Mouse (Mus musculus) ovary, postnatal 14 days (tissue): ENCODE data around the gene A530016L24Rik.

Source experiments
- DNase-seq: peaks from one replicate; pipeline ENCODE4 v3.0.0; 2022; ENCODE audit warnings: low spot score

A530016L24Rik gene

DNA sequence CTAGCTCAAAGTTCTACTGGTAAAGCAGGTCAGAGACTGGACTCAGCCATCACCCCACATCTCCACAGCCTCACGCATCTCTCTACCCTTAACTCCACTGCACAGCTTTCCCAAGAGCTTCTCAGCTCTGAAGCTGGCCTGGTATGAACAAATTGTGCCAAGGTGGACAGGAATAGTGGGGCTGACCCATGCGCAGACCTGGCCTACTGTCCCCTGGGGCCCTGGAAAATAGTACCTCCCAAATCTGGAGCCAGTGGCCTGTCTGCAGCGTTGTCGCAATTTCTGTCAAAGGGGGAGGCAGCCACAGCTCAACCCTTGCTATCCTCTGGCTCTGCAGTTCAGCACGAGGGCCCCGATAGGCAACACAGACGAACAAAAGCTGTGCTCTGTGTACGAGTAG is at the start of gene A530016L24Rik:
Gene A530016L24Rik, plus strand, starts transcription at position 315 of the 400 bp plus-strand sequence.
- DNase-seq = no peak

DNA sequence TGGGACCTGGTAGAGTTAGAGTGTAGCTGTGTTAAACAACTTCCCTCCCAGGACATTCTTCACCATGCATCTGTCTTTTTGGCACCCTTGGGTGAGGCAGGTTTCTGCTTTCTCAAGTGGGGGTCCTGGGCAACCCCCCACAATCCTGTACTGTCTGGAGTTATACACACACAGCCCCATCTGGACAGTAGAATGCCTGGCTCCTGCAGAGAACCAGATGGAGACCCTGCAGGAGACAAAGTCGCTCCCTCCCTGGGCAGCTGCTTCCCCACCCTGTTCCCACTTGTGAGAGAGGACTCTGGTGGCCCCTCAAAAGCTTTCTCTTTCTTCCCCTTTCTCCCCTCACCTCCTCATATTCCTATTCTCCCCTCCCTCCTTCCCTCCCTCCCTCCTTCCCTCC is 49.3 kb upstream of the A530016L24Rik start:
- no peak for DNase-seq

DNA sequence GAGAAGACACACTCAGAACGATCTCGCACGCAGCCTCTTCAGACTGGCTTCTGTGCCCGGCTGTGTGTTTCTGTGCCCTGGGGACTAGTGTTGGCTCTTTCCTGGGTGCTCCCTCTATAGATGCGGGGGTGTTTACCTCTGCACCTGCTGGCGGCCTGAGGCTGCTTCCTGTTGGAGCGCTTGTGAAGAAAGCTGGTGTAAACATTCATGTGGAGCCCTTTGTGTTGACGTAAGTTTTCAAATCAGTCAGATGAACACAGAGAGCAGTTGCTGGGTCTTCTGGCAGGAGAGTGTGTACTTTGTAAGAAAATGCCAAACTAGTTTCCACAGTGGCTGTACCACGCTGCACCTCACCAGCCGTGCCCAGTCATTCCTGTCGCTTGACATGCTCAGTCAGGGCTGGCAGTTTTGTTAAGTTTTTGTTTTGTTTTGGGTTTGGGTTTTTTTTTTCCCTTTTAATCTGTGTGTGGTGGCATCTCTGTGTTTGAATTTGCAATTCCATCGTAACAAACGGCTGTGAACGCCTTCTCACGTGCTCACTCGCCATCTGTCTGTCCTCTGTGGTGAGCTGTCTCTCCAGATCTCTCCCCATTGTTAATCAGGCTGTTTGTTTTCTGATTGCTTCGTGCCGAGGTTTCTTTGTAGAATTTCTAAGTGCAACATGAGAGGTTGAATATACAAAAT is 40.0 kb upstream of the A530016L24Rik start:
- no peak for DNase-seq

DNA sequence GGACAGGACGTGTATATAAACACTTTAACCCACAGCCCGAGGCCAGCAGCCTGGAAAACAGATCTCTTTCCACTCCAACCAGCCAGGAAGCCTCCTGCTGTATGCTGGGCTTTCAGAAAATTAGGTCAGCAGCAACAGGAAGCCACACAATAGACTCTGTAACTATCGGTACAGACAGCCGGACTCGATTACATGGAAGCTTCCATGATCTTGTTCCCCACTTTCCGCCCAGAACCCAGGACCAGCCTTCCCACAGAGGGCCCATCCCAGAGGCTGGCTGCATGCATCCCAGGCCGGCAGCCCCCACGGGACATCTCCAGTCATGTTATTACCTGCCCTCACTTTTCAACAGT is 39.4 kb upstream of the A530016L24Rik start:
- no peak for DNase-seq

DNA sequence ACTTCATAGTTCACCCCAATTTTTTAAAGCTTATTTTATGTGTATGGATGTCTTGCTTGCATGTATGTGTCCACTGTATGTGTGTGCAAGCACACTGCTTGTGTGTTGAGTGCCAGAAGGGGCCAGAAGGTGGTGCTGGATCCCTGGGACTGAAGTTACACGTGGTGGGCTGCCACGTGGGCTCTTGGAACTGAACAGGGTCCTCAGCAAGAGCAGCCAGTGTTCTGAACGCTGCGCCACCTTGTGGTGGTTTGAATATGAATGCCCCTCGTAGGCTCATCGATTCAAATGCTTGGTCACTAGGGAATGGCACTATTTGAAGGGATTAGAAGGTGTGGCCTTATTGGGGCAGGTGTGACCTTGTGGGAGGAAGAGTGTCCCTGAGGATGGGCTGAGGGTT is 38.4 kb upstream of the A530016L24Rik start:
- DNase-seq = no peak

DNA sequence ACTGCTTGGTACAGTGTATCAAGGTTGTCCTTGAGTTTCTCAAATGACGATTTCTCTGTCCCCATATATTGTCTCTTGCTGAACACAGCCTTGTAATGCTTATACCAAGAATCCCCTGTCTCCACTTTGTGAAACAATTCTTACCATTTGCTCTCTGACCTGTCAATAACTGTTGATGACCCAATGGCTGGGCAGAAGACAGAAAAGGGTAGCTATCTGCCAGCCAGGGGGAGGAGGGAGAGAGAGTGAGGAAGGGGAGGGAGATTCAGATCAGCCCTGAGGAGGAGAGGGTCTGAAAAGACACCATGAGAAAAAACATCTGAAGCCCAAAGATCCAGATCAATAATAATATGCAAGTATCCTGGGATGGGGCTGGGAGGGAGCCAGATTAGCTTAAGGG is 37.9 kb upstream of the A530016L24Rik start:
- DNase-seq = no peak

DNA sequence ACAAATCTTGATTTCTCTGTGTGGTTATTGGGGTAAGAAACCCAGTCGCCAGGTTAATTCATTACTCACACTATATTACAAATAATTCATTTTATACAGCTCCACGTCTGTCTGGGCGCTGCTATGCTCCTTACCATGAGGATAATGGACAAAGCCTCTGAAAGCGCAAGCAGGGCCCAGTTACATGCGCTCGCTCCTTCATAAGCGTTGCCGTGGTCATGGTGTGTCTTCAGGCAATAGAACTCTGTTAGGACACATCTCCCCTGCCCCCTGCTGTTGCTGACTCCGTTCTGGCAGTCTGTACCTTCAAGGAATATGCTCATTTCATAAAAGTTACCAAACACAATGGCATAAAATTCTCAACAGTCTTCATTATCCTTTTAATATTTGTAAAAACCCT is 37.4 kb upstream of the A530016L24Rik start:
- DNase-seq = no peak

DNA sequence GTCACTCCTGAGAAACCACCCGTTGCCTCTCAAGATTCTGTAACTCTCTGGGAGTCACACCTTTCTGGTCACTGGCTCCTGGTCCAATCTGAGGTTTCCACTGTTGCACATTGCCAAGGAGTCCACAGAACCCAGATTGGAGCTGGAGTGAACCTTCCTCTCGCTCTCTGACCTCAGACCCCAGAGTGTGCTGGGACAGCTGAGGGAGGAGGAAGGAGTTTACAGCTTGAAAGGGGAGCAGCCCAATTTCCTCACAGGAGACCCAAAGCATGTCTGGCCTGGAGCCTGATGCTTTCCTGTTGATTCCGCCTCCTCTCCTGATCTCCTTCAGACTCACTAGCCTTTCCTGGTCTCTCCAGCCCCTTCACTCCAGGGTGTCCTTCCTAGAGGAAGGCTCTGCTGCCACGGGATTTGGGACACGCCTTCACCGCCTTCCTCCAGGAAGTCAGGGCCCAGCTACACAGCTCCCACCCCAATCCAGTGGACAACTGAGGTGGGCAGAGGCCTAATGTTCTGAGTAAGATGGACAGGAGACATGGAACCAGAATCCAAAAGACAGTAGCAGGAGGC is 33.0 kb upstream of the A530016L24Rik start:
- DNase-seq = no peak

DNA sequence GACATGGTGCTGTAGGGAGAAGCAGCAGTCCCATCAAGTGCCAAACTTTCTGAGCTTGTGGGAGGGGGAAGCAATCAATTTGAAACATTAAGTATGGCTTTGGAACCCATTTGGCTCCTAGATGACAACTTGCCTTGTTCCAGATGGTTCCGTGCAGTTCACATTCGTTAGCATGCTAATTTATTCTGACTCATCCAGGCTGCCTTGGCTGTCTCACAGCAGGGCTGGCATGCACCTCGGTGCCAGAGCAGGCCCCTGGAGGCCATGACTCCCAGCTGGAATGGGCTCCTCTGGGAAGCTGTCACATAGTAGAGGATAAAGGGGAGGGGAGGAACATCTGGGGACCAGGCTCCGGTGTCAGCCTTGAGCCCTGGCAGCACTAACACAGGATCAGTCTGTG is 31.4 kb upstream of the A530016L24Rik start:
- DNase-seq = no peak

DNA sequence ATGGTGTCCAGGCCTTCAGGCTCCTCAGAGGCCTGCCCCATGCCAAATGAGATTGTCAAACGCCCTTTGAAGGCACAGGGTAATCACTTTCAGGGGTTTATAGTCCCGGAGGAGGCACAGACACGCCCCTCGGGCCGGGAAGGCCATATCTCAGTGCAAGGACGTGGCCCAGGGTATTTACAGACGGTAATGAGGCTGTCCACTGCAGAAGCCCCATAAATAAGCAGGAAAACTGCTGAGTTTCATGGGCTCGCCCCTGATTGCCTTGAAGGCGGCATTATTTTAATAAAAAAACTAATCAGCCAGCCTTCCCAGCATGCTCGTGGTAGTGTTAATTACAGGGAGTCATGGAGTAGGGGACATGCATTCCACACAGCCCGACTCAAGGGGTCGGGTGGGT is 26.8 kb upstream of the A530016L24Rik start:
- no peak for DNase-seq

DNA sequence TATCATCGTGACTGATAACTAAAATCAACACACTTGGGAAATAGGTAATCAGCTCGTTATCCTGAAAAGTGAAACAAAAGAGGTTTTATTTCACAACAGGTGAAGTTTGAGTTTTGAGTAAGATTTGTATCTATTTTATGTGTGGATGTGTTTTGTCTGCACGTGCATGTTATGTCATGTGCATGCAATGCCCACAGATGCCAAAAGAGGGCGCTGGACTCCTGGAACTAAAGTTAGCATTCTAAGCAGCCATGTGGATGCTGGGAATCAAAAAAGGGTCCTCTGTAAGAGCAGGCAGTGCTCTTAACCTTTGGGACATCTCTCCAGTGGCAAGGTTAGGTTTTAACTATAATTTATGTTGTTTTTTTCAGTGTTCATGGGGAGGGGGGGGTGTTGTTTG is 26.0 kb upstream of the A530016L24Rik start:
- no peak for DNase-seq

DNA sequence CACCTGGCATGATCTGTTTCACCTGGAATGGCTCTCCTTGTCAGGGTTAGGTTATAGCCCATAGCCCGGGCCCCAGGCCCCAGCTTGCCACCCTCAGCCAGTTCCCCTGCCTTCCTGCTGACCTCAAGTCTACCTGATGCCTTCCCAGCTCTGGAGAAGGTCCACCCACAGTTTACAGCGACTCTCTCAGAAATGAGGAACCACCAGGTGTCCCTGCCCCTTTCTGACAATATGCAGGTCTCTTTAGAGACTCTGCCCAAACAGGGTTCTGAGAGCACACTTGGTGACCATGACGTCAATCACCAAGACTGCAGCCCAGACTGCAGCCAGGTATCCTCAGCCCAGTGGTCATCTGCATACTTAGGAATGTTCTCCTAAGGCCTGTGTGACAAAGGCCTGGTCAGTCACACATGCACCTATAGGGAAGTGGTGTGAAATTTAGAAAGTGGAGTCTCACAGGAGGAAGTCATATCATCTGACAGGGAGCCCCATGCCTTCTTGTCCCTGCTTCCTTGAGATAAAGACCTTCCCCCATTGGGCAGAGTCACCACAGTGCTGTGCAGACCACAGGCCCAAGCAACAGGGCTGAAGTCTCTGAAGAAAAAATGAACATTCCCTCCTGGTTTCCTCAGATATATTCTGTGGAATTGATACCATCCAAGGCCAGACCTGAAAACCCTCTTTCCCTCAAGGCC is 25.4 kb upstream of the A530016L24Rik start:
- no peak for DNase-seq

DNA sequence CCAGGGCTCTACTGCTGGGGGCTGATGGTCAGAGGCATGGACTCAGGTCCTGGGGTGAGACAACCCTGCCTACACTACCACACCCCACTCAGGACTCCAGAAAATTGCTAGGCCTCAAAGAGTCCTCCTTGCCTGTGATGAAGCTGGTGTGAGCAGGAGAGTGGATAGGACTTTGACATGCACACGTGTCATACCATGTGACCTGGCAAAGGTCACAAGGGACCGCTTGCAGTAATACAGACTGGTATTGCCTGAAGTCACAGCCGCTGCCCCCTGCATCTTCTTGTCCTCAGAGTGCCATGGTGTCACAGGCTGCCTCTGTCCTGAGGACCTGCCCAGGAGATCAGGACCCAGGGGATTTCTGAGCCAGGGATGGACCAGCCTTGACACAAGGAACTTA is 24.7 kb upstream of the A530016L24Rik start:
- DNase-seq = no peak

DNA sequence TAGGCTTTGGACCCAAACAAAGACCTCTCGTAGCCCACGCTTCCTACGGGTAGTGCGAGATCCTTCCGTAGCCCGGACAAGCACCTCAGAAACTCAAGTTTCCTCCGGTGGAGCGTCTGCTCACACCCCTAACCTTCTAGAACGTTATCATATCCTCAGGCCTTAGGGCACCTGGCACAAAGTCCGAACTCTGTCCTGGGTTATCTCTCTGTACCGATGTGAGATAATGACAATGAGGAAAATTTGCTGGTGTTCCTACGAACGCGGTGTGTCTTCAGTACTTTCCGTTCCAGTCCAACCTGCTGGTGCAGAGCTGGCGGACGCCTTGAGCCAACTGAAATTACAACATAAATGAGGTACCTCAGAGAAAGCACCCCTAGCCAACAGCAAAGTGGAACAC is 23.3 kb upstream of the A530016L24Rik start:
- DNase-seq = no peak

DNA sequence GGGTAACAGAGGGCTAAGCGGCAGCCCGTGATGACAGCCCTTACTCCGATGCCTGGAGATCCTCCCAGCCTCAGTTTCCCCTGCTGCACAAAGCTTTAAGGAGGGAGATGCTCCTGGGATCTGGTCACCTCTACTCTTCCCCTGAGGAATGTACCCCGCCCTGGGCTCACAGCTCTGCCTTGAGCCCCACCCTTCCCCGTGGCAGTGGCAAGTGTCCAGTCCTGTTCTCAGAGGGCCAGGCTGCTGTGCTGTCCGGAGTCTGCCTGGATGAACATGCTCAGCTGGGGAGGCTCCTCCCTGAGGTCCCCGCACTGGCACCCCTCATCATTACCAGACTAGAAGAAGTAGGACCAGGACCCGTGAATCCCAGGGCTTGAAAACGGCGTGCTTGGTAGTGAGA is 21.9 kb upstream of the A530016L24Rik start:
- DNase-seq = no peak

DNA sequence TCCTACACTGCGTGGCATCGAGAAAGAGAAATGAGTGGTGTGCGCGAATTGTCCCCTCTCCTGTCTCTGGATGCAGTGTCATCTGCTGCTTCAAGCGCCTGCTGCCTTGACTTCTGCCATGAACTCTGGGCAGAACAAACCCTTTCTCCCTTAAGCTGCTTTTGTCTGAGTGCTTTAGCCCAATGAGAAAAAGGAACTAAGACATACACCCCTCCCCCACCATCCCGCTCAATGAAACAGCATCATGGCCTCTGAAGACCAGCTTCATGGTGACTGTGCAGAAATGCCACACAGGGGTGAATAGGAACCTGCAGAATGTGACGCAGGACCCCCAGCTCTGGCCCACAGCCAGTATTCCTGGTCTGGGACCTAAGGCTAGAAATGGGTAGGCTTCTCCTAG is 19.9 kb upstream of the A530016L24Rik start:
- no peak for DNase-seq

DNA sequence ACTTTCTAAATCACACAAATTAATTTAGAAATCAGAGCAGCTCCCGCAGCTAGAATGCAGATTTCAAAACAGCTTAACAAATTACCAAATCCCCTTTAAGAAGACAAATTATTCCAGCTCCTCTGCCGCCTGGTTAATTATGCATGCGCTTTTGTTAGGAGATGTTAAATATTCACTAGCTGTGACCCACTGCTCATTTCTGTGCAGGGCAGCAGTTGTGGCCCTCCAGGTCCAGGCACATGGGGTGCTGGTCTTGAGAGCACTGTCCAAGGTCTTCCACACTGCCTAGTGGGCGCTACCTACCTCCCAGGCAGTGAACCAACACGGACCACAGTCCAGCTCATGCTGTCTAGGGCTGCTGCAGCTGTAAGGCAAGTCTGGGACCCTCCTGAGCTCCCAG is 19.0 kb upstream of the A530016L24Rik start:
- no peak for DNase-seq

DNA sequence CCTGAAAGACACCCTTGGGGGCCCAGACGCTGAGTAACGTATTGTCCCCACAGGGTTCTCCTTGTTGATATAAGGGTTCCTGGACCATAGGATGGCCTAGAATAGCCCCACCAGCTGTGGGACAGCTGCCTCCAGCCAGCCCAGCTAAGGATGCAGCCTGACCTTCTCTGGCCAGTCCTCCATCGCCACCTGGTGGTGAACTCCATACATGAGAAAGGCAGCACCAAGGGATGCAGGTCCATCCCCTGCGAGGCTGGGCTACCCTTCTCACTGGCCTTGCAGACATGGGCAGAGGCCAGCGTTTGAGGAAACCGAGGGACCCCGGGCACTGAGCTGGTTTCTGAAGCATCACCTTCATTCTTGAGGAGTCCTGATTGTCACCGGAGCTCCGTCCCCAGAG is 15.5 kb upstream of the A530016L24Rik start:
- peak; percentile 91 for DNase-seq

DNA sequence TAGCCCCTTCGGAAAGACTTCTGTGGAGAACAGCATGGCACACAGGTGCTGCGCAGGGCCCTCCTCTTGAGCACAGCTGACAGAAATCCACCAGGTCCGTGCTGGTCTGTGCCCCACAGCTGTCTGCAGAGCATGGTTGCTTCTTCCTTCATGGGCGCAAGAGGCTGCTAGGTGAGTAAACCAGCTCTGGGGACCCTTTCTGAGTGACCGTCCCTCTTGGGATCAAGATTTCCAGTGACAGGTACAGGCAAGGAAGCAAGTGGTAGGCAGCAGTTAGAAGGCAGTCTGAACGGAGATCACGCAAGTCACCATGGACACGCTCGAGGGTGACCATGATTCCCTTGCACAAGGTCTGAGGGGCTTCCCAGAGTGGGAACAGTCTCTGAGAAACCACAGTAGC is 287 bp downstream of the A530016L24Rik start:
- no peak for DNase-seq

DNA sequence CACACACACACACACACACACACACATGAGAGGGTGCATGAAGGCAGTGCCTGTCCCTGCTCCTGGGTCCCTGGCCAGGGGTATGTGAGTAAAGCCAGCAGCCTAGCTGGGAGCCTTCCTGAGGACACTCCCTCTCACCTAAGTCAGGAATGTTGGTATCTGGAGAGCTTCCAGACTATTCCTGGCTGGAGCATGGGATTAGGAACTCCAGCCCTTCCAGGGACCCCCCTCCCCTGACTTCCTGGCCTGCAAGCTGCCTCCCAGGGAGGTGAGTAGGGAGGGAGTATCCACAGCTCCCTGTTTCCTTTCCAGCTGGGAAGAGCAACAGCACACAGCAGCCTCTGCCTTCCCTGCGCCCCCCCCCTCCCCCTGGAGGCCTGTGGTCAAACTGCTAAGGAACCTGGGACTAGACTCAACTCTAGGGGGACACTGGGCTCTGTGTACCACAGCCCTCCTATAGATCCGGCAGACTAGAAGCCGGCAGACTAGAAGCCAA is 1.2 kb downstream of the A530016L24Rik start:
- DNase-seq = no peak

DNA sequence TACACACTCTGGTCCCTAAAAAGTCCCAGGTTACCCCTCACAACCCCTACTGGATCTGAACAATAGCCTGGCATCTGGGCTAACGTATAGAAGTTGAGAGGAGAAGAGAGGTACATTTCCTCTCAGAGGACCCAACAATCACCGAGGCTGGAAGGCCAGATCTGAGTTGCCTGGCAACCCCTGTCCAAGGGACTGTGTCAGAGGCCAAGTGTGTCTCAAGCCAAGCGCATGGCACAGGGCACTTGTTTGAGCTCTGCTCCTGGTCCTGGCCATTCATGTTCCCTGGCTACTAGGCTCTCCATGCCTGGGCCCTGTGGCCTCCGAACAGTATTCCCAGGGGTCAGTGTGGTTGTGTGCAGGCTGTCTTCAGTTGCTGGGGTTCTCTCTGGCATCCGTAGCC is 6.9 kb downstream of the A530016L24Rik start:
- no peak for DNase-seq

DNA sequence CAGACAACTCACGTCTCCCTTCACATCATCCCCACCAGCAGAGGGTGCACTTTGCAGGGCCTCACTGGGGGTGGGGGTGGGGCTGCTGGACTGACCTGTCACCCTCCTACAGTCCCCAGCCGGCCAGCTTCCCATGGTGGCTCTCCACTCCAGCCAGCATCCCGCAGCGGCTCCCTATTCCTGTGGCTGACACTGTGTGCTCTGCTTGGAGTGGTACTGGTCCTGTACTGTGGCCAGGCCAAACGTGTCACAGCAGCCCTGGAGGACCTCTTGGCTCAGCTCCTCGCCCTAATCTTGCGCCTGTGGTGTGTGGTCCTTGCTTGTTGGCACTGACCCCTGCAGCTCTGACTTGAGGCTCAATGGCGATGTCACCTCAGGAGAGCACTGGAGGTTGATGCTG is 8.5 kb downstream of the A530016L24Rik start:
- no peak for DNase-seq

DNA sequence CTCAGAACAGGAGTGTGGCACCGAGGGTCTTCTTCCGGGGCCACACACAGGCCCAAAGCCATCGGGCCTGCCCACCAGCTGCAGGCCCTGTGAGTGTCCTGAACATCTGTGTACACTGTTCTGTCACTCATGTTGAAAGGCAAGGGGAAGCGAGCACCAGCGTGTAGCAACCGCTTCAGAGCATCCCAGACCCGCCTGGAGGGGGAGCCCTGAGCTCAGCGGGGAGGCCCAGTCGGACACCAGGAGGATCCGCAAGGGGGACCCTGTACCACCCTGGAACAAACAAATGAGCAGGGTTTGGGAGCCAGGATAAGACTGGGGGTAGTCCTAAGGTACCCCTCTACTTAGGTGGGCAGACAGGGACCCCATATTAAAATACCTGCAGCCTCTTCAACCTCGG is 9.4 kb downstream of the A530016L24Rik start:
- no peak for DNase-seq
